In the genomic region with DNA sequence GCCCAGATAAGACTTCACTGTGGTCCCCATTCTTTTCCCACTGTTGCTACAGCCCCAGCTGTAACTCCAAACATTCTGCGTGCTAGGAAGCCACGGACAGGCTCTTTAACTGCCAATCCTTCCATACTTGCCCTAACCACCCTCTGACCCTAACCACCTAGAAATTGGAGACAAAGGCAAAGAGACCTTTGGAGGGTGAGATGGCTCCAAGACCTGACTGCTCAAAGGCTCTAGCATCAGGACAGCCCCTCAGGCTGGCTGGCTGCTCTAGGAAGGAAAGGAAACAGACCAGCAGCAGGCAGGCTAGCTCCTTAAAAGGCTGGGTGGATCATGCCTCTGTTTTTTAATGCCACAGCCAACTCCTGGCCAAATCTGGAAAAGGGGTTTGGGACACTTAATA, we compare ENCODE assay signal across 10 mouse cellular contexts. TPM values are rescaled to one million over a fixed set of nuclear protein-coding genes. Genes with fewer than 3 reads are reported as not detected.
A peak's percentile ranks its signal among the peaks of the same experiment; 100 is the strongest.
DNase-seq lines count a peak whose midpoint lies in the region; ATAC-seq lines count a peak whose summit lies in the region.
"Had no signal": no experiment of that assay in that cellular context is flagged by ENCODE, and none has a peak within 500 bp of the region (broad histone marks: within the 10 kb centered on the region; RNA-seq: fewer than 3 reads in every experiment).

No protein-coding gene starts in this region.

- H3K9ac ChIP-seq in hindbrain, embryonic 11.5 days (ENCODE audit: low read depth, low read length): 0 out of 2 replicates have a peak overlapping the region, but pooled peaks have one; percentile 20
- H3K9ac ChIP-seq in hindbrain, embryonic 16.5 days (ENCODE audit: low read depth, low read length): no peak overlapping the region
- 0 out of 2 replicates have a peak overlapping the region, but pooled peaks have one; percentile 0 for H3K9ac ChIP-seq in intestine, embryonic 16.5 days (ENCODE audit: low read depth, low read length)
- H3K9ac ChIP-seq: limb, embryonic 12.5 days had no signal

- H3K36me3 ChIP-seq in hindbrain, embryonic 11.5 days (ENCODE audit: control insufficient read depth, insufficient read depth, low read length): no peaks in the 10 kb centered on the region
- H3K36me3 ChIP-seq in hindbrain, embryonic 16.5 days (ENCODE audit: control insufficient read depth, insufficient read depth, low read length): no peaks in the 10 kb centered on the region
- H3K36me3 ChIP-seq in megakaryocyte, embryonic 14.5 days (replicated peaks; ENCODE audit: low read length): peaks cover 49% of the 10 kb centered on the region
- H3K36me3 ChIP-seq in intestine, embryonic 16.5 days (ENCODE audit: control insufficient read depth, insufficient read depth, low read length): no peaks in the 10 kb centered on the region

- ATAC-seq in hindbrain, embryonic 11.5 days (ENCODE audit: low FRiP score): no peak
- no peak for ATAC-seq in hindbrain, embryonic 16.5 days
- ATAC-seq in megakaryocyte, adult 5-6 weeks (ENCODE audit: poor library complexity, severe bottlenecking): no peak
- no peak for ATAC-seq in intestine, embryonic 16.5 days

- intact Hi-C loops in left cerebral cortex, postnatal 14 days (cut with DNase I): no loop called here

- no peak overlapping the region for H3K27ac ChIP-seq in hindbrain, embryonic 11.5 days (ENCODE audit: low read depth, low read length)
- H3K27ac ChIP-seq in hindbrain, embryonic 16.5 days (ENCODE audit: low read depth, low read length): no peak overlapping the region
- H3K27ac ChIP-seq in intestine, embryonic 16.5 days (ENCODE audit: low read length): peak overlapping the region; percentile 46; the same call in 1 of the 2 replicates
- H3K27ac ChIP-seq: limb, embryonic 12.5 days had no signal

- no peaks in the 10 kb centered on the region for H3K27me3 ChIP-seq in hindbrain, embryonic 11.5 days (ENCODE audit: control insufficient read depth, insufficient read depth, low read length)
- H3K27me3 ChIP-seq in hindbrain, embryonic 16.5 days (replicated peaks; ENCODE audit: control insufficient read depth, insufficient read depth, low read length): no peaks in the 10 kb centered on the region
- H3K27me3 ChIP-seq in megakaryocyte, embryonic 14.5 days (replicated peaks): no peaks in the 10 kb centered on the region
- H3K27me3 ChIP-seq in intestine, embryonic 16.5 days (replicated peaks; ENCODE audit: control insufficient read depth, insufficient read depth, low read length): no peaks in the 10 kb centered on the region
- H3K27me3 ChIP-seq: limb, embryonic 12.5 days had no signal

- H3K9me3 ChIP-seq in hindbrain, embryonic 11.5 days (ENCODE audit: control insufficient read depth, low read length): no peaks in the 10 kb centered on the region
- no peaks in the 10 kb centered on the region for H3K9me3 ChIP-seq in hindbrain, embryonic 16.5 days (ENCODE audit: control insufficient read depth, low read length)
- no peaks in the 10 kb centered on the region for H3K9me3 ChIP-seq in megakaryocyte, embryonic 14.5 days
- no peaks in the 10 kb centered on the region for H3K9me3 ChIP-seq in intestine, embryonic 16.5 days (ENCODE audit: control insufficient read depth, low read length)
- H3K9me3 ChIP-seq: limb, embryonic 12.5 days had no signal

- peaks cover 6% of the 10 kb centered on the region for H3K4me1 ChIP-seq in hindbrain, embryonic 11.5 days (replicated peaks; ENCODE audit: control insufficient read depth, insufficient read depth, low read length)
- H3K4me1 ChIP-seq in hindbrain, embryonic 16.5 days (ENCODE audit: control insufficient read depth, insufficient read depth, low read depth, low read length): peaks cover 27% of the 10 kb centered on the region
- peaks cover 78% of the 10 kb centered on the region for H3K4me1 ChIP-seq in megakaryocyte, embryonic 14.5 days
- peaks cover 32% of the 10 kb centered on the region for H3K4me1 ChIP-seq in intestine, embryonic 16.5 days (ENCODE audit: control insufficient read depth, insufficient read depth, low read length)

- H3K4me3 ChIP-seq in hindbrain, embryonic 11.5 days (ENCODE audit: low read depth, low read length): no peak overlapping the region
- no peak overlapping the region for H3K4me3 ChIP-seq in hindbrain, embryonic 16.5 days (ENCODE audit: low read length)
- peak overlapping the region; percentile 98 for H3K4me3 ChIP-seq in megakaryocyte, embryonic 14.5 days (replicated peaks)
- no peak overlapping the region for H3K4me3 ChIP-seq in intestine, embryonic 16.5 days (ENCODE audit: low read length)
- H3K4me3 ChIP-seq: limb, embryonic 12.5 days had no signal

- DNase-seq in hindbrain, embryonic 11.5 days (ENCODE audit: low spot score): no peak
- DNase-seq in thymus, postnatal 14 days: peak; percentile 49
- DNase-seq in cerebellum, adult 11 months: no peak
- DNase-seq in left cerebral cortex, postnatal 14 days (ENCODE audit: low spot score in 2 of 2): no peak
- DNase-seq: cerebellum, adult 9-11 months had no signal

- H3K4me2 ChIP-seq in hindbrain, embryonic 11.5 days (replicated peaks; ENCODE audit: low read depth, low read length): no peak overlapping the region
- no peak overlapping the region for H3K4me2 ChIP-seq in hindbrain, embryonic 16.5 days (ENCODE audit: low read length)
- H3K4me2 ChIP-seq in intestine, embryonic 16.5 days (ENCODE audit: low read depth, low read length): no peak overlapping the region
- H3K4me2 ChIP-seq: limb, embryonic 12.5 days had no signal

- WGBS in hindbrain, embryonic 11.5 days: 81% methylated on average over 2 of the region's 2 CpGs
- 87% methylated on average over 2 of the region's 2 CpGs for WGBS in hindbrain, embryonic 16.5 days
- WGBS in intestine, embryonic 16.5 days: 84% methylated on average over 2 of the region's 2 CpGs

RNA-seq across cellular contexts. Expression of gene Ppp6r1, which starts 4.6 kb away (rescaled TPM):
- 6.0 and 8.1 TPM in 2 replicates for polyA plus RNA-seq in hindbrain, embryonic 11.5 days (2014; fragmentation: Nextera tagmentation; extraction: Ambion mirVana)
- 4.3 and 6.2 TPM in 2 replicates for polyA plus RNA-seq in hindbrain, embryonic 16.5 days (2015; fragmentation: Nextera tagmentation; extraction: Ambion mirVana)
- polyA plus RNA-seq in megakaryocyte, embryonic 14.5 days (2012; ENCODE audit: insufficient read depth, low replicate concordance): 361 and 465 TPM in 2 replicates
- 71.1 and 72.6 TPM in 2 replicates for total RNA-seq in megakaryocyte, adult 5-6 weeks (2015)
- 85.6 and 101 TPM in 2 replicates for total RNA-seq in megakaryocyte, adult 5-6 weeks (2017)
- polyA plus RNA-seq in intestine, embryonic 16.5 days (2015; fragmentation: Nextera tagmentation; extraction: Ambion mirVana): 2.6 and 2.9 TPM in 2 replicates
- total RNA-seq in left cerebral cortex, postnatal 14 days (2021): 100 to 1,000 TPM; 132 to 135 TPM

RNA-seq across cellular contexts. Expression of gene Tmem86b, which starts 23.0 kb away (rescaled TPM):
- 3.2 and 3.3 TPM in 2 replicates for polyA plus RNA-seq in hindbrain, embryonic 11.5 days (2014; fragmentation: Nextera tagmentation; extraction: Ambion mirVana)
- polyA plus RNA-seq in hindbrain, embryonic 16.5 days (2015; fragmentation: Nextera tagmentation; extraction: Ambion mirVana): 1.9 and 2.0 TPM in 2 replicates
- polyA plus RNA-seq in megakaryocyte, embryonic 14.5 days (2012; ENCODE audit: insufficient read depth, low replicate concordance): 5.3 and 15.1 TPM in 2 replicates
- total RNA-seq in megakaryocyte, adult 5-6 weeks (2015): 8.9 and 10.7 TPM in 2 replicates
- 13.6 and 22.1 TPM in 2 replicates for total RNA-seq in megakaryocyte, adult 5-6 weeks (2017)
- 16.3 and 23.2 TPM in 2 replicates for polyA plus RNA-seq in intestine, embryonic 16.5 days (2015; fragmentation: Nextera tagmentation; extraction: Ambion mirVana)
- total RNA-seq in left cerebral cortex, postnatal 14 days (2021): 10 to 100 TPM; 10.8 to 10.9 TPM

RNA-seq across cellular contexts. Expression of gene Hspbp1, which starts 30.6 kb away (rescaled TPM):
- 112 and 114 TPM in 2 replicates for polyA plus RNA-seq in hindbrain, embryonic 11.5 days (2014; fragmentation: Nextera tagmentation; extraction: Ambion mirVana)
- polyA plus RNA-seq in hindbrain, embryonic 16.5 days (2015; fragmentation: Nextera tagmentation; extraction: Ambion mirVana): 175 and 188 TPM in 2 replicates
- 71.8 and 116 TPM in 2 replicates for polyA plus RNA-seq in megakaryocyte, embryonic 14.5 days (2012; ENCODE audit: insufficient read depth, low replicate concordance)
- 12.7 and 16.9 TPM in 2 replicates for total RNA-seq in megakaryocyte, adult 5-6 weeks (2015)
- total RNA-seq in megakaryocyte, adult 5-6 weeks (2017): 9.8 and 15.3 TPM in 2 replicates
- polyA plus RNA-seq in intestine, embryonic 16.5 days (2015; fragmentation: Nextera tagmentation; extraction: Ambion mirVana): 84.9 and 95.4 TPM in 2 replicates
- 100 to 1,000 TPM; 102 to 108 TPM for total RNA-seq in left cerebral cortex, postnatal 14 days (2021)

RNA-seq across cellular contexts. Expression of gene Brsk1, which starts 36.2 kb away (rescaled TPM):
- 3.1 and 5.1 TPM in 2 replicates for polyA plus RNA-seq in hindbrain, embryonic 11.5 days (2014; fragmentation: Nextera tagmentation; extraction: Ambion mirVana)
- 6.8 and 7.1 TPM in 2 replicates for polyA plus RNA-seq in hindbrain, embryonic 16.5 days (2015; fragmentation: Nextera tagmentation; extraction: Ambion mirVana)
- 0.08 TPM in 1 of 2 replicates, not detected in the other for polyA plus RNA-seq in megakaryocyte, embryonic 14.5 days (2012; ENCODE audit: insufficient read depth, low replicate concordance)
- not detected in 2 replicates for total RNA-seq in megakaryocyte, adult 5-6 weeks (2015)
- total RNA-seq in megakaryocyte, adult 5-6 weeks (2017): not detected in 2 replicates
- 0.86 and 1.4 TPM in 2 replicates for polyA plus RNA-seq in intestine, embryonic 16.5 days (2015; fragmentation: Nextera tagmentation; extraction: Ambion mirVana)
- 100 to 1,000 TPM; 330 to 331 TPM for total RNA-seq in left cerebral cortex, postnatal 14 days (2021)

RNA-seq across cellular contexts. Expression of gene Ptprh, which starts 50.4 kb away (rescaled TPM):
- polyA plus RNA-seq in hindbrain, embryonic 11.5 days (2014; fragmentation: Nextera tagmentation; extraction: Ambion mirVana): 0.11 TPM in 1 of 2 replicates, not detected in the other
- 0.91 and 1.1 TPM in 2 replicates for polyA plus RNA-seq in hindbrain, embryonic 16.5 days (2015; fragmentation: Nextera tagmentation; extraction: Ambion mirVana)
- 0.16 TPM in 1 of 2 replicates, not detected in the other for polyA plus RNA-seq in megakaryocyte, embryonic 14.5 days (2012; ENCODE audit: insufficient read depth, low replicate concordance)
- total RNA-seq in megakaryocyte, adult 5-6 weeks (2015): not detected in 2 replicates
- total RNA-seq in megakaryocyte, adult 5-6 weeks (2017): not detected in 2 replicates
- polyA plus RNA-seq in intestine, embryonic 16.5 days (2015; fragmentation: Nextera tagmentation; extraction: Ambion mirVana): 3.0 and 4.7 TPM in 2 replicates
- total RNA-seq in left cerebral cortex, postnatal 14 days (2021): under 1 TPM; 0.57 to 0.93 TPM
- polyA plus RNA-seq: limb, embryonic 12.5 days had no signal

Comparison
In these comparisons a context has a peak if more than half of its experiments do, and no peak if none do; other contexts are left out.
1. RNA of gene Ppp6r1, which starts 4.6 kb away (polyA plus RNA-seq): 361 to 465 TPM in megakaryocyte, embryonic 14.5 days; 6.0 to 8.1 TPM in hindbrain, embryonic 11.5 days, 4.3 to 6.2 TPM in hindbrain, embryonic 16.5 days and 2.6 to 2.9 TPM in intestine, embryonic 16.5 days; every median in the first group is over 10 times any median in the second.